Mouse (Mus musculus) erythroid progenitor cell, adult 5-6 weeks (primary cell): Measurements from ENCODE around the gene Mybpc1. TPM values are rescaled to one million over a fixed set of nuclear protein-coding genes. Genes with fewer than 3 reads are reported as not detected.
"Not testable (repeated sequence)": the region's sequence is repeated elsewhere in the genome, so short reads cannot be mapped to it uniquely, and the experiment has no call there.

ENCODE experiments used
- ATAC-seq: replicated peaks from 2 replicates; pipeline ENCODE4 v1.8.0; 2016; ENCODE audit warnings: moderate number of reproducible peaks, mild to moderate bottlenecking, moderate TSS enrichment, inconsistent platforms; ENCODE audit not compliant: poor library complexity, low FRiP score, severe bottlenecking
- total RNA-seq, 2 experiments: library from RNA; stranded (forward) in 1 of 2; stranded (reverse) in 1 of 2; fragments of 150-400 nt in 1 of 2; fragments of 186-747, 209-891 nt in 1 of 2; gene quantifications; 2 replicates each; pipeline versions ENCODE4 v1.2.3 to v1.2.4; 2015 to 2017; ENCODE audit warnings: low replicate concordance in 2 of 2

Mybpc1 gene
- total RNA-seq, 2 experiments from 2014 or later = not detected

DNA sequence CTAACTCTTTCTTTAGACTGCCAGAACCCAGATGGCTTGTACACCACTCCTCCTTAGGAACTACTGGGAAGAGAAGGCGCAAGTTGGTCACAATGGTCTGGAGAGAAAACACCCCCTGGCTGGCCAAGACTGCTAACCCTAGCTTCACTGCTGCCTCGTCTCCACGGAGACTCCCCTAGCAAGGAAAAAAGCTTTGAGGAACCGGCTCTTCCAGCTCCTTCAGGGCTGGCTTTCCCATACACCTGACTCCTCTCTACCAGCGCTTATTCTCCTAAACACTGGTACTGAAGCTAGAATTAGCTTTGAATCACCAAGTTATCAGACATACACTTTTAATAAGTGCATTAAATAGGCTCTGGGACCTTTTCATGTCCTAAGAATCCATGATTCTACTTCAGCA is 105.0 kb downstream of the Mybpc1 start:
- no peak for ATAC-seq

- no peak for ATAC-seq
These were observed 107.9 kb downstream of the Mybpc1 start for GRCm38 (mm10) chr10:88496864-88497564.

GRCm38 (mm10) chr10:88494959-88495587 is 109.9 kb downstream of the Mybpc1 start:
- no peak for ATAC-seq

DNA sequence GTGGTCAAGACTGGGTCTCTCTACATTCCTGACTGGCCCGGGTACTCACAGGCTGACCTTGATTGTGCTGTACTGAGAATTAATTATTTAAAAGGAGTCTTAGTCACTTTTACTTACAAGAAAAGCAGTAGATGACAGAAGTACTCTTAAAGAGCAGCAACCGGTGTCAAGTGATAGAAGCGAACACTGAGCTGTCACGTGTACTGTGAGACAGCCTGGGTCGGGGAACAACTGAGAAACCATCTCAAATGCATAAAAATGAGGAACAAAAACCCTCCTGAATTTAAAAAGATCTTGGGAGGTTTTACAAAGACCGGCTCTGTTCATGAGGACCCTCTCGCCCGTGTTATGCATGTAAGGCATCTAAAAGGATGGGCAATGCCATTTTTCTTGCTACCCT is 112.3 kb downstream of the Mybpc1 start:
- no peak for ATAC-seq

DNA sequence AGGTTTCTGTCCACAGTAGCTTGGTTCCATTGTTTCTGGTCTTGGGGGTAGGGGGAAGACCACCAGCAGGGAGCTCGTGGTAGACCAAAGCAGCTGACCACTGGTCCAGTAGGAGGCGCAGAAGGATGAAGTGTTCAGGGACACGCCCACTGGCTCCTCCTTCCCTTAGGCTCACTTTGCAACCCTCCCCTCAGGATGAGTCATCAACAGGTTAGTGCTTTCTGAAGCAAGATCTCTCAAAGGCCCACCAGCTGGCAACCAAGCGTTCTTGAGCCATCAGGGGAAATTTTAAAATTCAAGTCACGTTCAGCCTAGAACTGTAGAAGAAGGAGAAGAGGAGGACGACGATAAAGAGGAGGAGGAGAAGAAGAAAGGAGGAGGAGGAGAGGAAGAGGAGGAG is 113.3 kb downstream of the Mybpc1 start:
- ATAC-seq = no peak

- no peak for ATAC-seq
These were observed 116.3 kb downstream of the Mybpc1 start for GRCm38 (mm10) chr10:88488629-88489028.

DNA sequence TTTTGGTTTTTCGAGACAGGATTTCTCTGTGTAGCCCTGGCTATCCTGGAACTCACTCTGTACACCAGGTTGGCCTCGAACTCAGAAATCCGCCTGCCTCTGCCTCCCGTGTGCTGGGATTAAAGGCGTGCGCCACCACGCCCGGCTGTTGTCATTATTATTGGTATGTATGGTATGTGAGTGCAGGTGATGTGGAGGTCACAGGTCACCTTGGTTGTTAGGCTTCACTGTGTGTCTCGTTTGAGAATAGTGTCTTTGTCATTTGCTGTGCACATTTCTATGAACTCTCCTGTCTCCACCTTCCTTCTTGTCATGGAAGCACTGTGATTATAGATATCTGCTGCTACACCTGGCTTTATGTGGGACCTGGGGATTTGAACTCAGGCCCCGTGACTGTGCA is 122.1 kb downstream of the Mybpc1 start:
- ATAC-seq = not testable (repeated sequence)

Other genes starting within 250 kb of the Mybpc1 start
- gene Dram1, start 226.1 kb downstream of the Mybpc1 start, total RNA-seq (2015; ENCODE audit: low replicate concordance) = 8.3 and 10.9 TPM in 2 replicates
- 4.1 and 5.9 TPM in 2 replicates for gene Dram1, start 226.1 kb downstream of the Mybpc1 start, total RNA-seq (2017; ENCODE audit: low replicate concordance)
- 10.1 TPM in 2 replicates for gene Gnptab, start 226.0 kb downstream of the Mybpc1 start, total RNA-seq (2015; ENCODE audit: low replicate concordance)
- gene Gnptab, start 226.0 kb downstream of the Mybpc1 start, total RNA-seq (2017; ENCODE audit: low replicate concordance) = 5.9 and 11.0 TPM in 2 replicates
- gene Sycp3, start 145.6 kb downstream of the Mybpc1 start, total RNA-seq (2015; ENCODE audit: low replicate concordance) = not detected in 2 replicates
- not detected in 2 replicates for gene Sycp3, start 145.6 kb downstream of the Mybpc1 start, total RNA-seq (2017; ENCODE audit: low replicate concordance)
- gene Chpt1, start 101.1 kb downstream of the Mybpc1 start, total RNA-seq (2015; ENCODE audit: low replicate concordance) = 10.8 and 20.5 TPM in 2 replicates
- 1.7 and 3.9 TPM in 2 replicates for gene Chpt1, start 101.1 kb downstream of the Mybpc1 start, total RNA-seq (2017; ENCODE audit: low replicate concordance)
- gene Spic, start 79.9 kb upstream of the Mybpc1 start, total RNA-seq (2015; ENCODE audit: low replicate concordance) = 8.8 and 17.7 TPM in 2 replicates
- gene Spic, start 79.9 kb upstream of the Mybpc1 start, total RNA-seq (2017; ENCODE audit: low replicate concordance) = 9.1 and 17.9 TPM in 2 replicates
- gene Arl1, start 125.7 kb upstream of the Mybpc1 start, total RNA-seq (2015; ENCODE audit: low replicate concordance) = 19.3 and 24.9 TPM in 2 replicates
- 11.6 and 16.9 TPM in 2 replicates for gene Arl1, start 125.7 kb upstream of the Mybpc1 start, total RNA-seq (2017; ENCODE audit: low replicate concordance)
- 11.9 and 15.1 TPM in 2 replicates for gene Utp20, start 221.7 kb upstream of the Mybpc1 start, total RNA-seq (2015; ENCODE audit: low replicate concordance)
- 0.76 and 6.3 TPM in 2 replicates for gene Utp20, start 221.7 kb upstream of the Mybpc1 start, total RNA-seq (2017; ENCODE audit: low replicate concordance)